Mouse (Mus musculus) embryonic fibroblast, embryonic 13.5 days (primary cell): ENCODE data around the gene Thegl.

Experiments
- CTCF ChIP-seq: IDR thresholded peaks from 2 replicates; pipeline ENCODE4 v1.5.1; 2011; ENCODE audit warnings: mild to moderate bottlenecking, control low read depth, low read length, moderate library complexity, borderline replicate concordance; ENCODE audit not compliant: insufficient read depth
- POLR2A ChIP-seq: IDR thresholded peaks from 2 replicates; pipeline ENCODE4 v1.6.1; 2011; ENCODE audit warnings: low read depth, mild to moderate bottlenecking, control low read depth, low read length, moderate library complexity

- TF ChIP-seq CTCF (no peak), POLR2A (no peak)
Measured at GRCm38 (mm10) chr5:77082735-77083134, 66.9 kb downstream of the Thegl start.
